Mouse (Mus musculus) layer of hippocampus, adult 8-10 months (tissue): ENCODE results near the gene L1td1. TPM values are rescaled to one million over a fixed set of nuclear protein-coding genes. Genes with fewer than 3 reads are reported as not detected.

Experiments used
- DNase-seq, 2 experiments: peaks; one replicate each; pipeline ENCODE4 v3.0.0; 2022; ENCODE audit warnings: low spot score in 2 of 2
- total RNA-seq, 4 experiments: library from RNA; stranded (reverse); gene quantifications; 2 replicates each; pipeline ENCODE4 v1.2.4; 2022

L1td1 gene
- total RNA-seq, 4 experiments from 2014 or later = not detected

GRCm38 (mm10) chr4:98739753-98740152 lies 13.2 kb downstream of the L1td1 start:
- DNase-seq = no peak

GRCm38 (mm10) chr4:98743209-98743905 lies 16.8 kb downstream of the L1td1 start:
- no peak for DNase-seq

- DNase-seq = no peak
Observed at GRCm38 (mm10) chr4:98743906-98744210, 17.3 kb downstream of the L1td1 start.

DNA sequence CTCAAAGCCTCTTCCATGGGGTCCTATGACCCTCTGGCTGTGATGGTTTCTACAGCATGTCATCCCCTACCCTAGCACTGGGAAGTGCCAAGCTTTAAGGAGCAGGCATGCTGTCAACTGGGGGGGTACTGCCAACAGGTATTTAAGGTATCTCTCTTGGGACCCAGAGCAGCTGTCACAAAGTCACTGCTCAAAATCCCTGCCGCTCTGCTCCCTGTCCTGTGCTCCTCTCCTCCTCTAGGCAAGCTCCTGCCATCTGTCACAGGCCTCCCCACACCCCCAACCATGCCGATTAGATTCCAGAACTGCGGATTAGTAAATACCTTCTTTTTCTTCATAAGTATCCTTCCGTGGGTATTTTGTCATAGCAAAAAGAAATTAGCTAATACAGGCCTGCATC lies 27.9 kb downstream of the L1td1 start:
- no peak for DNase-seq

DNA sequence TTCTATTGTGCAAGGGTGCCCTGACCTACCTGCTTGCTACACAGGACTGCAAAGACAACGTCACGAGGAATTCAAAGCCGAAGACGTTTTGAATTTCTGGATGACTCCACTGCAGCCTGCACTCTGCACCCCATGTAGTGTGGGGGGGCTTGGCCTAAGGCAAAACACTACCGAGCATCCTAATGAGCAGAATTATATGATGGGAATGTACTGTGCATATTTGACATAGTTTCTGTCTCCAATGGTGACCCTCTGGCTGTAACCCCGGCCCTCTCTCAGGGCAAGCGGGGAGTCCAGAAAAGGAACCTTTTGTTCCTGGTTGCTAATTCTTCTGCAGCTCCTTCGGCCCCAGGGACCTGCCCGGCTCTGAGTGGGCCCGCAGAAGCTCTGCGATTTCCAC lies 29.6 kb downstream of the L1td1 start:
- no peak for DNase-seq

DNA sequence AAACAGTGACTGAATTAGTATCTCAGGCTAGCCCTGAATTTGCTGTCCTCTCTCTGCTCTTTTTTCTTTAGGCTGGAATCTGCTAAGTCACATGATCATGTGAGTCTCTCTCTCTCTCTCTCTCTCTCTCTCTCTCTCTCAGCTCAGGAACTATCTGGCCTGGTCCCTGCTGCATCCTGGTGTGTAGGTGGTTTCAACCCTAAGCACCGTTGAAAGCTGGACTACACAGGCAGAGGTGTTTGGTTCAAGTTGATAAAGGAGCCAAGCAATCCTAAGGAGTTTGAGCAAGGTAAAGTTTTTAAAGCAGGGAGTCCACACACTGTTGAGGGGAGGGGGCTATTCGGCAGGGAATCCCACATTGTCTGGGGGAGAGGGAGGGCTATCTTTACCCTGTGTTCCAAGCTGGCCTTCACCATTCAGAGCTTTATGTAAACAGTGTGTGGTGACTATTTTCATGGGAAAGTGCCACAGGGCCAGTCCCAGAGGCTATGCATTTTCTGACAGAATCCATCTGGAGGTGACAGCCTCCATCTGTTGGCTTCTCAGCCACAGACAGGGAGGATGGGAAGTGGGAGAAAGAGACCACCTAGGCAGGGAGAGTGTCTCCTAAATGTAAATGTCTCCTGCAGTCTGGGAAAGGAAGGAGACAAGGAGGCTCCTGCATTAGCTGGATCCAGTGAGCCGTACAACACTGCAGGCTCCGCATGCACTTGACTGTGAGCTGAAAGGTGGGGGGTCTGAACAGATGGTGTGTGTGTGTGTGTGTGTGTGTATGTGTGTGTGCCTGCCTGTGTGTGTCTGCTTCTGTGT lies 31.7 kb downstream of the L1td1 start:
- peak in 1 of 2 experiments; percentile 23 for DNase-seq

DNA sequence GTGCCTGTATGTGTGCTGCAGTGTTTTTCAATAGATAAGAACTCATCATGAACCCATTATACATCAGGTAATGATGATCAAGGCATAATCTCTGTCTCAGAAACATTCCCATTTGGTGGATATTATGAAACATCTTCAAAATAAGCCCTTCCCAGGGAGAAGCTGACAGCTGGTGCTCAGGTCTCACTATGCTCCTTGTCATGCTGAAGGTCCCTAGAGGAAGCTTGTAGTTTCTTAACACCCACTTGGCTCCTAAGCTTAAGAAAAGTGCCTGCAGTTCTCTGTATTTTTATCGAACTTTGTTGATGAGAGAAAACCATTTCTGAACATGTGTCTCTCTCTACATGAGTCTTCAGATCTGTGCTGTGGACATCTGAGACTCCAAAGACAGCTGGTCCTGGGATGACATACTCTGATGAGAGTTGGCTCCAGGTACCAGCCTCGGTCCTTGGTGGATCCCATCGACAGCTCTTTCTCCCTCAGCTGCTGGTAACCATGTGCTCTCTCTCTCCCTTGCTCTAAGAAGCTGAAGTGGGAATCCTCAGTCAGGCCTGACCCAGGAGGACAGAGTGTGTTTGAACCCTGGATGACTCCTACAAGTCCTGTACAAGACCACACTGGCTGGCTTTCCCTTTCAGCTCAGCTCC lies 32.5 kb downstream of the L1td1 start:
- no peak for DNase-seq

GRCm38 (mm10) chr4:98767134-98768133 lies 40.9 kb downstream of the L1td1 start:
- no peak for DNase-seq

DNA sequence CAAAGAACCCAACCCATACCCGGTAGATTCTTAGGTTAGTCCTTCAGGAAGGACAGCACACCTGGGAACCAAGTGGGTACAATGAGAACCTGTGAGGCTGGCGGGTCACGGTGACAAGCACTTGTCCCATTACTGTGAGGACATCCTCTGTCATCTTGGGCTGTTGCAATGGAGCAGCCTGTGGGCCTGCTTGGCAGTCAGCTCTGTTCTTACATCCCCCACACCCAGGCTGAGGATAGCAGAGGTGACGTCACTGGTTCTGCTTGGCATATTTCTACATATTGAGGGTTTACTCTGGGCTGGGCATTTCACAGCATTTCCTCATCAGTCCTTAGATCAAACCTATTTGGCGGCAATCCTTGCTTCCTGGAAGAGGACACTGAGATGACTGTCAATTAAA lies 47.3 kb downstream of the L1td1 start:
- DNase-seq = no peak

DNA sequence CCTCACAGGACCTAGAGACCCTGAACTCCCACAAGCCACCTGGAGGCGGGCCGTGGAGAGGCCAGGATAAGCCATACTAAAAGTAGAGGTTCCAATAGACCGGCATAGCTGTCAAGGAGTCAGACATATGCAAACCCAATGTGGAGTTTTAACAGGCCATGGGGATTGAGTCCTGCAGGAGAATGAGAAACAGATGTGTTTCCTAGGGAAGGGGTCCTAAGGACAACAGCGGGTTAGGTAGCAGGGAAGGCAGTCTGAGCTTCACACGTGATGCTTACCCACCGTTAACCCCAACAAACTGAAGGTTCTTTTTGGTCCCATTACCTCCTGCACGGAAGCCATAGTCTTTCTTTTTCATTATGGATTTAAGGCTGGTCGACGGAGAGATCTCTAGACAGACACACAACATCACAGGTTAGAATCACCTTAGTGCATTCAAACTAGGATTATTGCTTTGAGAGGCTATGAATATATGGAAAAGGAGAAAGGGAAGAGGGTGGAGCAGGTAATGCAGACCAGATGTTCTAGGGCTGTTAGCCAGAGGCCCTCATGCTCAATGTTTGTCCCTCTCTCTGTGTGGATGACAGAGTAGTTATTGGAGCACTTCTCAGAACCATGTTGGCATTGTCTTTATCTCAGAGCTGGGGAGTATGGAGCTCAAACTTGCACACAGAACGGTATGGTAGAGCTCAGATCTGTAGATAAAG lies 50.3 kb downstream of the L1td1 start:
- DNase-seq = no peak

DNA sequence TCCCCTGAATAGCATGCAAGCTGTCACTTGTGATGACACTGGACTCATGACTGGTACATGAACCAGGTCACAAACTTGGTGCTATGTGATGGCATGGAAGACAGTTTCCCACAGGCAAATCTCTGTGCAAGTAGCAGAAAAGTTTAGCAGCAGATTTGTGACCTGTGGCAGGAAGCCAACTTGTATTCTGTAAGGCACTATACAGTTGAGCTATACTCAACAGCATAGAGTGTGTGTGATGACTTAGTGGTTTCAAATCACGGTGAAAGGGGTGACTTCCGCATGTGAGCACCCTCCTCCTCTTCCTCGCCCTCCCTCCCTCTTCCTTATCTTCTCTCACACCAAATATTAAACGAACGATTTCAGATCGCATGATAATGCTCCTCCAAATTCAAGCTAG lies 50.9 kb downstream of the L1td1 start:
- DNase-seq = no peak

DNA sequence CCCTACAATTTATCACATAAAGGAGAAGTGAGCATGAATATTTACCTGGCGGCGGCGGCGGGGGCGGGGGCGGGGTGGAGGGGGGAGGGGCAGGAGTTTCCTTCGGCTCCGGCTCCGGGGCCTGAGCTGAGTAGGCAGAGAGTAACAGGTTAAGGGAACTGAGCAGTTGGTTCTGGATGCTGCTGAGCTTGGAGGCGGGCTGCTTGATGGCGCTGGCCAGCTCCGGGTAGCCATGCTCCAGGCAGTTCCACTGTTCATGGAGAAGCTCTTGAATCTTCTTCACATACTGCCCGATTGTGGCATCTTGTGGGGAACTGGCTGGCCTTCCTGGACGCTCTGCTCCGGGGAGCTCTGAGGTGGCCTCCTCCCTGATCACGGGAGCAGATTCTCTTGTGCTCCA lies 51.7 kb downstream of the L1td1 start:
- DNase-seq = no peak

DNA sequence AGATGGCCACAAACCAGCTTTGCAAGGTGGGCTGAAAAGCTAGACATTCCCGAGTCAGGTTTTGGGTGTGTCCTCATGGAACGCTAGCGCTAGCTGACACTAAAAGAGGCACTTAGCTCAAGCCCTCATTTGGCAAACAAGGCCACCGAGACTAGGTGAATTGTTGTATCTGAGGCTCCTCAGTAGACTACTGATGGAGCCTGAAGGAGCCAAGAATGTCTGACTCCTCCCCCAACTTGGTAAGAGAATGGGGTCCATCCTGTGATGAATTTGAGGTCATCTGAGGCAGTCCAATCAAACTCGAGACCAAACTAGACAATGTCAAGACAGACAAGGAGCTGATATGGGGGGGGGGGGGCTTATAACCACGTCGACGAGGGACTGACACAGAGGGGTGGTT lies 59.3 kb downstream of the L1td1 start:
- no peak for DNase-seq

- no peak for DNase-seq
Observed at GRCm38 (mm10) chr4:98786281-98786680, 59.7 kb downstream of the L1td1 start.

Other genes with a start within 250 kb of the L1td1 start
- 1 to 10 TPM; 2.8 to 5.7 (median 3.1) TPM for gene Kank4, start 90.8 kb downstream of the L1td1 start, total RNA-seq
- gene I0C0044D17Rik, start 97.1 kb downstream of the L1td1 start, total RNA-seq = not detected
- gene Usp1, start 197.1 kb downstream of the L1td1 start, total RNA-seq = 10 to 100 TPM; 25.5 to 29.2 (median 26.7) TPM